Mouse (Mus musculus): Measurements from ENCODE around the gene Galt.
"Not testable (repeated sequence)": the region's sequence is repeated elsewhere in the genome, so short reads cannot be mapped to it uniquely, and the experiment has no call there.

DNA sequence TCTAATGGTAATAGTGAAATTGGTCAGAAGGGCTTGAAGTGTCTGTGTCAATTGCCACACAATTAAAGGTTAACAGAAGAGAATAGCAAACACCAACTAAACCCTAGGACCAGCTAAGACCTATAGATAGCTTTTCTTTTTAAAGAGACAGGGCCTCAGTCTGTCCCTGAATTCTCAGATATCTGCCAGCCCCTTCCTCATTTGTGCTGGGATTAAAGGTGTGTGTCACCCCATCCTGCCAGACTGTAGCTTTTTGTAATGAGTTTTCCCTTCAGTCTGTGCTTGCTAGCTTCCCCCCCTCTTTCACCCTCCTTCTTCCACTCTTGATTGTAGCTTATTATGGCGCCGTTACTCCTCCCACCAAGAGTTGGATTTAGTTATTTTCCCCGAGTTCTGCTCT, 28.2 kb downstream of the Galt start:
- not testable (repeated sequence) for TF ChIP-seq CTCF (IDR thresholded peaks at IDR 0.05; ENCODE audit: borderline replicate concordance, insufficient read depth, low read depth, low read length); POLR2A (IDR thresholded peaks at IDR 0.05; ENCODE audit: borderline replicate concordance, insufficient read depth, low read length)

Measured in cerebellum, adult 2 months (tissue).